8 mouse cellular contexts compared by ENCODE assay signal in genomic region chr12:54163166-54163565, GRCm38 (mm10). TPM values are rescaled to one million over a fixed set of nuclear protein-coding genes. Genes with fewer than 3 reads are reported as not detected.
A peak's percentile ranks its signal among the peaks of the same experiment; 100 is the strongest.
DNase-seq lines count a peak whose midpoint lies in the region; ATAC-seq and TF ChIP-seq lines count a peak whose summit lies in the region.

No protein-coding gene starts in this region.

- H3K4me3 ChIP-seq in lung, adult 2 months (replicated peaks; ENCODE audit: extremely low read depth, low read depth, low read length): peak overlapping the region; percentile 1
- H3K4me3 ChIP-seq in forebrain, embryonic 13.5 days: peak overlapping the region; percentile 27
- H3K4me3 ChIP-seq in liver, adult 2 months (ENCODE audit: insufficient read depth, low read depth, low read length): peak overlapping the region; percentile 24
- peak overlapping the region; percentile 54 for H3K4me3 ChIP-seq in small intestine, adult 2 months (ENCODE audit: low read depth, low read length)

- no peaks in the 10 kb centered on the region for H3K9me3 ChIP-seq in forebrain, embryonic 13.5 days (replicated peaks)

- no peak for TF ChIP-seq CTCF in lung, adult 2 months (IDR thresholded peaks at IDR 0.05; ENCODE audit: insufficient read depth, low read length)
- no peak for TF ChIP-seq CTCF in liver, adult 2 months (IDR thresholded peaks at IDR 0.05; ENCODE audit: low read depth, low read length)
- TF ChIP-seq CTCF in small intestine, adult 2 months (IDR thresholded peaks at IDR 0.05; ENCODE audit: extremely low read depth, insufficient read length, insufficient replicate concordance, low read depth, low read length): no peak

- H3K4me2 ChIP-seq in forebrain, embryonic 13.5 days: peak overlapping the region; percentile 60

- no peaks in the 10 kb centered on the region for H3K4me1 ChIP-seq in lung, adult 2 months (ENCODE audit: control insufficient read depth, insufficient read depth, low read length)
- peaks cover 27% of the 10 kb centered on the region for H3K4me1 ChIP-seq in forebrain, embryonic 13.5 days
- peaks cover 6% of the 10 kb centered on the region for H3K4me1 ChIP-seq in liver, adult 2 months (ENCODE audit: control insufficient read depth, insufficient read depth, low read length)
- peaks cover 5% of the 10 kb centered on the region; the same call in 1 of the 2 replicates for H3K4me1 ChIP-seq in small intestine, adult 2 months (ENCODE audit: control insufficient read depth, insufficient read depth, insufficient read length, low read length)

- no peak for ATAC-seq in forebrain, embryonic 13.5 days

- H3K79me2 ChIP-seq in liver, adult 2 months (ENCODE audit: control insufficient read depth, insufficient read depth, low read length): no peaks in the 10 kb centered on the region

- H3K36me3 ChIP-seq in forebrain, embryonic 13.5 days (ENCODE audit: poor library complexity, severe bottlenecking): no peaks in the 10 kb centered on the region
- no peaks in the 10 kb centered on the region for H3K36me3 ChIP-seq in liver, adult 2 months (ENCODE audit: control insufficient read depth, insufficient read depth, low read length)
- H3K36me3 ChIP-seq in small intestine, adult 2 months (ENCODE audit: control insufficient read depth, insufficient read depth, low read length): no peaks in the 10 kb centered on the region

- no peak for TF ChIP-seq POLR2A in lung, adult 2 months (IDR thresholded peaks at IDR 0.05; ENCODE audit: borderline replicate concordance, extremely low read depth, low read depth, low read length)
- TF ChIP-seq POLR2A in liver, adult 2 months (IDR thresholded peaks at IDR 0.05; ENCODE audit: extremely low read depth, insufficient read depth, low read length): no peak
- no peak for TF ChIP-seq POLR2A in small intestine, adult 2 months (IDR thresholded peaks at IDR 0.05; ENCODE audit: low read depth, low read length)

- no peak for DNase-seq in lung, adult 2 months
- no peak for DNase-seq in lung, postnatal 25 days (ENCODE audit: low spot score)
- DNase-seq in liver, adult 2 months (ENCODE audit: extremely low read depth, low read depth, low spot score): peak; percentile 51
- no peak for DNase-seq in left cerebral cortex, adult 8-10 months (ENCODE audit: low spot score in 2 of 2)
- DNase-seq in right cerebral cortex, adult 2 months (ENCODE audit: low spot score in 2 of 2): no peak
- DNase-seq in left cerebral cortex, adult 11 months (ENCODE audit: low spot score): no peak

- WGBS in lung, adult 2 months: 12% methylated on average over 4 of the region's 4 CpGs
- 22% methylated on average over 4 of the region's 4 CpGs for WGBS in forebrain, embryonic 13.5 days
- WGBS in liver, adult 2 months: 3% methylated on average over 4 of the region's 4 CpGs
- WGBS in small intestine, adult 2 months: 11% methylated on average over 4 of the region's 4 CpGs

- no peak overlapping the region for H3K9ac ChIP-seq in forebrain, embryonic 13.5 days
- H3K9ac ChIP-seq in liver, adult 2 months (ENCODE audit: low read depth, low read length): 0 out of 2 replicates have a peak overlapping the region, but pooled peaks have one; percentile 55

- H3K27ac ChIP-seq in forebrain, embryonic 13.5 days: no peak overlapping the region
- no peak overlapping the region for H3K27ac ChIP-seq in liver, adult 2 months (replicated peaks; ENCODE audit: insufficient read depth, low read depth, low read length)
- peak overlapping the region; percentile 98 for H3K27ac ChIP-seq in small intestine, adult 2 months (ENCODE audit: insufficient read depth, low read depth, low read length)

- peaks cover 19% of the 10 kb centered on the region; the same call in 1 of the 2 replicates for H3K27me3 ChIP-seq in forebrain, embryonic 13.5 days
- H3K27me3 ChIP-seq in liver, adult 2 months (ENCODE audit: control insufficient read depth, insufficient read depth, low read length): no peaks in the 10 kb centered on the region
- no peaks in the 10 kb centered on the region for H3K27me3 ChIP-seq in small intestine, adult 2 months (ENCODE audit: control insufficient read depth, insufficient read depth, low read length)

RNA-seq across cellular contexts. Expression of gene Egln3, which starts 40.5 kb away (rescaled TPM):
- 1.9 and 9.2 TPM in 2 replicates for polyA plus RNA-seq in lung, adult 2 months (2012; rRNA removed)
- polyA plus RNA-seq in forebrain, embryonic 13.5 days (2015; fragmentation: Nextera tagmentation; extraction: Ambion mirVana): 3.9 TPM in 2 replicates
- total RNA-seq in liver, adult 2 months (2014; rRNA removed): 7.9 and 8.4 TPM in 2 replicates
- polyA plus RNA-seq in liver, adult 2 months (2012; rRNA removed): 11.0 and 13.1 TPM in 2 replicates
- 26.9 and 51.8 TPM in 2 replicates for polyA plus RNA-seq in small intestine, adult 2 months (2012; rRNA removed)
- 10 to 100 TPM in 1 of 4 experiments, 1 to 10 TPM in 3; 8.8 to 10.8 (median 9.7) TPM for total RNA-seq in left cerebral cortex, adult 8-10 months (2022)

Comparison
In these comparisons a context has a peak if more than half of its experiments do, and no peak if none do; other contexts are left out.
1. H3K4me3 ChIP-seq: peak in every context shown above with its lines; median percentile 54 in small intestine, adult 2 months; 27 in forebrain, embryonic 13.5 days; 24 in liver, adult 2 months; 1 in lung, adult 2 months.